Mouse (Mus musculus) Patski (cell line): ENCODE data around the gene Olfr785. TPM values are rescaled to one million over a fixed set of nuclear protein-coding genes. Genes with fewer than 3 reads are reported as not detected.
"Not testable (repeated sequence)": the region's sequence is repeated elsewhere in the genome, so short reads cannot be mapped to it uniquely, and the experiment has no call there.

Experiments
- ATAC-seq: fragments of 100-300 bp; one replicate; pipeline ENCODE4 v1.8.0; 2021
- CTCF ChIA-PET: fragments of 350-600 bp; sonication (Branson Sonifier 250); formaldehyde crosslinking; loops from one replicate; lab custom pipeline; 2022; ENCODE audit warnings: inconsistent platforms; lab: Charles Lee
- POLR2A ChIA-PET: fragments of 350-600 bp; sonication (Branson Sonifier 250); formaldehyde crosslinking; loops from one replicate; lab custom pipeline; 2022; ENCODE audit warnings: antibody characterized with exemption, inconsistent platforms; lab: Charles Lee
- DNase-seq: peaks from one replicate; pipeline ENCODE4 v3.0.0-alpha.2; 2011; ENCODE audit warnings: low read depth, low spot score
- H3K27me3 ChIP-seq: fragments of 371-371 bp; one replicate; pipeline ENCODE4 v1.5.1; 2021
- CTCF ChIP-seq: fragments of 100-300 bp; IDR thresholded peaks from one replicate; pipeline ENCODE4 v1.5.1; 2021
- in situ Hi-C: fragments of 300-500 bp; cut with MboI; formaldehyde crosslinking; loops from 3 replicates; pipeline ENCODE4 v1.11.1; 2018; ENCODE audit warnings: low pct_unique_long_range_greater_than_20kb, mixed read lengths
- polyA plus RNA-seq: library from polyadenylated mRNA; unstranded; gene quantifications from one replicate; pipeline ENCODE4 v1.2.3, GENCODE M21; 2021

Gene Olfr785
- polyA plus RNA-seq: not detected

DNA sequence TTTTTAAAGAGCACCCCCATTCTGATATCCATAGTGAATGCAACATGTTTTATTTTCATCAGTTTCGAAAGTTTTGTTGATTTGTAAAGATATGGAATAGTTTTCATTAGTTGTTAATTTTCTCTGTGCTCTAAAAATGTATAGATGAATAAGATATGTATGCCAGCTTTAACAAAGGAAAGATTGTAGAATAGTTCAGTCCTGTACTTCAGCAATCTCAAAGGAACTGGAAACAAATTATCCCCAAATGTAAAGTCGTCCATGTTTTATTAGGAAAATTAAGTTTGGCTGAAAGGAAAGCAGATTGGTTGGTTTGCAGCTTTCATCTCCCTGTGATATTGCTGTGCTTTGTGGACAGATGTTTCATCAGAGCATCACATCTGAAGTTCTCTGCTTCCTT lies at the start of gene Olfr785:
TSS of gene Olfr785 (plus strand) at position 301 of the 400 bp plus-strand sequence.
- in situ Hi-C loops: no loop called here
- CTCF ChIA-PET: no interaction called here
- POLR2A ChIA-PET: no interaction called here

DNA sequence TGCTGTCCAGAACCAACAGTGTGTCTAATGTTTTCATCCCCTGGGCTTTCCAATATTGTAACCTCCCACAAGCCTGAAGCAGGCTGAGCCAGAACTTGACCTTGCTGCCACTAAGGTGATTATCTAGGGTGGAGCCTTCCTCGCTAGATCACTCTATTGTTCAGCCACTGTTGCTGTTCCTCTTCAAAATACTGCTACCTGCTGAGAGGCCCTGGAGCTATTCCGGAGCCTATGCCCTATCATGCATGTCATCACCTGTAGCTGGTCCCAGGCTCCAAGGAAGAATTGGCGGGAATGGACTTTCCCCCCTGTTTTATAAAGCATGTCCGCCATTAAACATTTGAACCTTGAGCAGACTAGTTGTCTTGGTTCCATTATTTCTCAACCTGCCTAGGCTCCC lies 48.7 kb upstream of the Olfr785 start:
- CTCF ChIA-PET, in situ Hi-C loops, H3K27me3 ChIP-seq, ATAC-seq, DNase-seq, POLR2A ChIA-PET: not testable (repeated sequence)

More for the DNA sequence above, at the start of gene Olfr785:
- H3K27me3 ChIP-seq: no peaks in the 10 kb centered on the region
- DNase-seq (no peak), ATAC-seq (no peak)
- TF ChIP-seq CTCF: no peak

DNA sequence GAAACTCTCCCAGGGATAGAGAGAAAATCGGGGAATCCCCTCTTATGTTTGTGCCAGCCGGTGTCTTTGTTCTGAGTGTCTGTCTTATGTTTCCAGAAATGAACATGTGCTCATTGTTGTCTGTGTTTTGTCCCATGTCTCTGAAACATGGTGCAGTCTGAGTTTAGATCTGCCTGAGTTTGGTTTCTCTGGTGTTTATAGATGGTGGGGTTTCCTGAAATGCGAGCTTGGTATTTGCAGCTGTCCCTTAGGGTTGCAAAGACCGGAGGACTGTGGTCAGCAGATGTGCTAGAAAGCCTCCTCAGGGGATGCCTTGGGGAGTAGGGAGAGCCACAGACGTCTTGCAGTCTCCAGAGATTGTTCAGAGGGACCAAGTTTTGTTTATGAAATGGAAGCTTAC lies 47.9 kb upstream of the Olfr785 start:
- no peak for TF ChIP-seq CTCF
- no peak for DNase-seq
- ChIA-PET CTCF (no interaction called here), POLR2A (no interaction called here)
- in situ Hi-C loops: no loop called here
- H3K27me3 ChIP-seq: no peaks in the 10 kb centered on the region
- ATAC-seq: no peak

GRCm38 (mm10) chr10:129374051-129374450 lies 31.2 kb upstream of the Olfr785 start:
- in situ Hi-C loops, CTCF ChIA-PET, H3K27me3 ChIP-seq, POLR2A ChIA-PET, DNase-seq, ATAC-seq: not testable (repeated sequence)

GRCm38 (mm10) chr10:129383783-129384182 lies 21.4 kb upstream of the Olfr785 start, which contains the start of gene Olfr784:
Gene Olfr784 (plus strand): TSS chr10:129384083.
- ChIA-PET POLR2A (no interaction called here), CTCF (no interaction called here)
- H3K27me3 ChIP-seq: no peaks in the 10 kb centered on the region
- no peak for TF ChIP-seq CTCF
- in situ Hi-C loops: no loop called here
- DNase-seq: no peak
- ATAC-seq: no peak

DNA sequence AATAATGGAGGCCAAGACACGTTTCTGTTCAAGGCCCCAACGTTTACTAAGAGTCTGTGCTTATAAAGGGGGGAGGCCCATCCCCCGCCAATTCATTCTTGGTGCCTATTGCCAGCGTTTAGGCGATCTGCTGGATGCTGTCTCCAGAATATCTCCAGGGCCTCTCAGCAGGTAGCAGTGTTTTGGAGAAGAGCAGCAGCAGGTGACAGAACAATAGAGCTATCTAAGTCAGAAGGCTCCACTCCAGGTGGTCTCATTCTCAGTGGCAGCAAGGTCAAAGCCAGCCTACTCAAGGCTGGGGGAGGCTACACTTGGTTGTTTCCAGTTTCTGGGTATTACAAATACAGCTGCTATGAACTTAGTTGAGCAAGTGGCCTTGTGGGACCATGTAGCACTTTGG lies 4.3 kb upstream of the Olfr785 start:
- ATAC-seq (no peak), DNase-seq (no peak)
- H3K27me3 ChIP-seq: no peaks in the 10 kb centered on the region
- in situ Hi-C loops: no loop called here
- no peak for TF ChIP-seq CTCF
- ChIA-PET CTCF (no interaction called here), POLR2A (no interaction called here)

DNA sequence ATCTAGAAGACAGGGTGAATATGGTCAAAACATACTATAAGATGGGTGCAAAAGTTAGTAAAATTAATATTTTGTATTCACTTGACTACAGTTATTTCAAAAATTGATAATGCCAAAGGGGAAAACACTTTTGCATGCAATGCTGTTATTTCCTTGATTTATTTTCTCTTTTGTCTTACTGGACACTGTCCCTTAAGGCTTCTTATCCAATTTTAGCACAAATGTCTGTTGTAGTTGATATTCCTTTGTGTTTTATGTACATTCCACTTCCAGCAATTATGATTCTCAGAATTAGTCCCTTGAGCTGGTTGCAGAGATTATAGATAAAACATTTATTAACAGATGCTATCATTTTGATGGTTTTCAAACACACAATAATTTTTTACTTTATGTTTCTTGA lies 21.8 kb downstream of the Olfr785 start, which contains the start of gene Olfr786:
TSS of gene Olfr786 (plus strand) at position 301 of the 400 bp plus-strand sequence.
- ATAC-seq (no peak), DNase-seq (no peak)
- in situ Hi-C loops: no loop called here
- CTCF ChIA-PET: no interaction called here
- TF ChIP-seq CTCF: no peak
- POLR2A ChIA-PET: no interaction called here
- H3K27me3 ChIP-seq: no peaks in the 10 kb centered on the region

Other genes starting within 250 kb of the Olfr785 start
- gene Olfr771, start 240.7 kb upstream of the Olfr785 start, polyA plus RNA-seq: not detected
- gene Olfr772, start 227.5 kb upstream of the Olfr785 start, polyA plus RNA-seq: not detected
- gene Olfr773, start 218.0 kb upstream of the Olfr785 start, polyA plus RNA-seq: not detected
- gene Olfr774, start 169.2 kb upstream of the Olfr785 start, polyA plus RNA-seq: not detected
- not detected for gene Olfr775, start 157.0 kb upstream of the Olfr785 start, polyA plus RNA-seq
- gene Olfr776, start 146.3 kb upstream of the Olfr785 start, polyA plus RNA-seq: not detected
- not detected for gene Olfr777, start 133.9 kb upstream of the Olfr785 start, polyA plus RNA-seq
- gene Olfr780, start 87.3 kb upstream of the Olfr785 start, polyA plus RNA-seq: not detected
- gene Olfr781, start 76.6 kb upstream of the Olfr785 start, polyA plus RNA-seq: not detected
- not detected for gene Olfr782, start 56.6 kb upstream of the Olfr785 start, polyA plus RNA-seq
- 0.01 TPM for gene Olfr784, start 21.3 kb upstream of the Olfr785 start, polyA plus RNA-seq
- gene Olfr786, start 21.9 kb downstream of the Olfr785 start, polyA plus RNA-seq: not detected
- not detected for gene Olfr787, start 56.4 kb downstream of the Olfr785 start, polyA plus RNA-seq
- gene Olfr788, start 65.6 kb downstream of the Olfr785 start, polyA plus RNA-seq: not detected
- gene Olfr789, start 79.3 kb downstream of the Olfr785 start, polyA plus RNA-seq: not detected
- gene Olfr790, start 93.1 kb downstream of the Olfr785 start, polyA plus RNA-seq: not detected
- not detected for gene Olfr791, start 116.4 kb downstream of the Olfr785 start, polyA plus RNA-seq
- not detected for gene Olfr792, start 133.7 kb downstream of the Olfr785 start, polyA plus RNA-seq
- not detected for gene Olfr794, start 162.2 kb downstream of the Olfr785 start, polyA plus RNA-seq
- gene Olfr796, start 207.1 kb downstream of the Olfr785 start, polyA plus RNA-seq: not detected
- gene Olfr798, start 222.5 kb downstream of the Olfr785 start, polyA plus RNA-seq: not detected
- not detected for gene Olfr799, start 232.1 kb downstream of the Olfr785 start, polyA plus RNA-seq